Mouse (Mus musculus): ENCODE results near the gene Col23a1. TPM values are rescaled to one million over a fixed set of nuclear protein-coding genes. Genes with fewer than 3 reads are reported as not detected.
"Not testable (repeated sequence)": the region's sequence is repeated elsewhere in the genome, so short reads cannot be mapped to it uniquely, and the experiment has no call there.

Col23a1 gene
- polyA plus RNA-seq, 1 experiment from 2014 or later, result 5.2 TPM

DNA sequence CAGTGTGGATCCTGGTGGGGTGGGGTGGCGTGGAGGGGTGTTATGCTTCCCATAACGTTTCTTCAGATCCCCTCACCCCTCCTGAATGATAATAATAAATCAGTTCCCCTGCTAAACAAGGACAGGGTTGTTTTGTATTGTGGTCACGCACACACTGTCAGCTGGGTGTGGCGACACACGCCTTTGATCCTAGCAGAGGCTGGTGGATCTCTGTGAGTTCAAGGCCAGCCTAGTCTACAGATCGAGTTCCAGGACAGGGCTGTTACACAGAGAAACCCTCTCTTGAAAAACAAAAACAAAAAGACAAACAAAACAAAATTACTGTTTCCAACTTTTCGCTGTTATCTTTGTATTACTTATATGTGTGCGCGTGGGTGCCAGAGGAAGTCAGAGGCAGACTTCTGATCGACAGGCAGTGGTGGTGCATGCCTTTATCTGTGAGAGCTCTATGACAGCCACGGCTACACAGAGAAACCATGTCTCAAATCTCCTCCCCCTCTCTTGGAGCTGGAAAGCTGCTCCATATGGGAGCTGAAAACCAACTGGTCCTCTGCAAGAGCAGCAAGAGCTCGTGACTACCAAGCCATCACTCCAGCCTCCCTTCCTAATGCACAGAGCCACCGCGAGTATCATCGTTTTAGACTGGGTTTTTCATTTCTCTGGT lies 340.1 kb downstream of the Col23a1 start:
- Histone ChIP-seq H3K4me3 (ENCODE audit: low read depth, low read length) (no peak overlapping the region), H3K9ac (replicated peaks; ENCODE audit: low read depth, low read length) (no peak overlapping the region), H3K36me3 (ENCODE audit: control insufficient read depth, insufficient read depth, low read length) (peaks cover 35% of the 10 kb centered on the region), H3K4me2 (ENCODE audit: low read depth, low read length) (no peak overlapping the region), H3K27me3 (ENCODE audit: control insufficient read depth, insufficient read depth, low read length) (no peaks in the 10 kb centered on the region), H3K27ac (ENCODE audit: low read depth, low read length) (no peak overlapping the region), H3K9me3 (ENCODE audit: control insufficient read depth, low read length) (no peaks in the 10 kb centered on the region), H3K4me1 (ENCODE audit: control insufficient read depth, insufficient read depth, low read length) (peaks cover 4% of the 10 kb centered on the region; the same call in 1 of the 2 replicates)
- WGBS, result 86% methylated on average over 15 of the region's 15 CpGs
- ATAC-seq (ENCODE audit: low read depth), result no peak

DNA sequence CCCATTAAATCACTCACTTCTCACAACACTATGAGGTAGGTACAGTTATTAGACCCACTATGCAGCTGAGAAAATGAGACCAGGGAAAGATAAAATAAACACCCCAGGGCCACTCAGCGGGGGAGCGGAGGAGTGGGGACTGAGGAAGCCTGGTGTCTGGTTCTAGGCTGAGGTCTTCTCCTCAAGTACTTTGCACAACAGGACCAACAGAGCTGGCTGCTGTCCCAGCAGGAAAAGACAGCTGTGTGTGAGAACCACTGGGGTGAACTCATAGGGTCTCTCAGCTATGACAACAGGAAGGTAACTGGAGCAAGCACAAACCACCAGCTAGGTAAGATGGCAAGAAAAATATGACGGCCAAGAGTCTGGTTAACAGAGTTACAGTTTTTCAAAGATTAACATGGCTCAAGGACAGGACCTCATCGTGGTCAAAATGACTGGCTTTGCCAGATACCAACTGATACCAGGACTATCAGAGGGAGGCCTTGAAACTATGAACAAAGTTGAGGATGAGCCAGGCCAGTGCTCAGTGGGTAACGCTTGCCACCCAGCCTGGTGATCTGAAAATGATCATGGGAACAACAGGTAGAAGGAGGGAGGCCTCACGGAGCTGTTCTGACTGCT lies 342.5 kb downstream of the Col23a1 start:
- peaks cover 17% of the 10 kb centered on the region for H3K36me3 ChIP-seq (ENCODE audit: control insufficient read depth, insufficient read depth, low read length)
- peaks cover 16% of the 10 kb centered on the region for H3K4me1 ChIP-seq (ENCODE audit: control insufficient read depth, insufficient read depth, low read length)
- no peak overlapping the region for H3K4me2 ChIP-seq (ENCODE audit: low read depth, low read length)
- no peak overlapping the region for H3K9ac ChIP-seq (replicated peaks; ENCODE audit: low read depth, low read length)
- no peaks in the 10 kb centered on the region for H3K9me3 ChIP-seq (ENCODE audit: control insufficient read depth, low read length)
- no peak overlapping the region for H3K27ac ChIP-seq (ENCODE audit: low read depth, low read length)
- H3K4me3 ChIP-seq (ENCODE audit: low read depth, low read length), result no peak overlapping the region
- H3K27me3 ChIP-seq (ENCODE audit: control insufficient read depth, insufficient read depth, low read length), result no peaks in the 10 kb centered on the region
- 80% methylated on average over 6 of the region's 6 CpGs for WGBS
- ATAC-seq (ENCODE audit: low read depth), result no peak

DNA sequence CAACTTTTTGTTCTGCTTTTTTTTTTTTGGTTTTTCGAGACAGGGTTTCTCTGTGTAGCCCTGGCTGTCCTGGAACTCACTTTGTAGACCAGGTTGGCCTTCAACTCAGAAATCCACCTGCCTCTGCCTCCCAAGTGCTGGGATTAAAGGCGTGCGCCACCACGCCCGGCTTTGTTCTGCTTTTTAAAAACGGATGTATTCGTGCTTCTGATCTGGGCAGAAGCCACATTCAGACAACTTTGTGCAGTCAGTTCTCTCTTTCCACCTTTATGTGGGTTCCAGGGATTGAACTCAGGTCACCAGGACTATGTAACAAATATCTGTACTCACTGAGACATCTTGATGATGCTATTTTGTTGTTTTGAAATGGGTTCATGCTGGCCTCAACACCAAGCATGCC lies 343.5 kb downstream of the Col23a1 start:
- not testable (repeated sequence) for H3K36me3 ChIP-seq (ENCODE audit: control insufficient read depth, insufficient read depth, low read length); H3K9ac ChIP-seq (replicated peaks; ENCODE audit: low read depth, low read length); H3K27me3 ChIP-seq (ENCODE audit: control insufficient read depth, insufficient read depth, low read length); ATAC-seq (ENCODE audit: low read depth); H3K27ac ChIP-seq (ENCODE audit: low read depth, low read length); H3K4me3 ChIP-seq (ENCODE audit: low read depth, low read length); H3K9me3 ChIP-seq (ENCODE audit: control insufficient read depth, low read length); H3K4me2 ChIP-seq (ENCODE audit: low read depth, low read length)
- WGBS, result 97% methylated on average over 7 of the region's 7 CpGs
- peaks cover 16% of the 10 kb centered on the region for H3K4me1 ChIP-seq (ENCODE audit: control insufficient read depth, insufficient read depth, low read length)

Other genes starting within 250 kb of the Col23a1 start
- not detected in 2 replicates for gene Olfr1375, start 241.8 kb upstream of the Col23a1 start, polyA plus RNA-seq (2014; fragmentation: Nextera tagmentation; extraction: Ambion mirVana)
- gene Zfp354a, start 230.7 kb upstream of the Col23a1 start, polyA plus RNA-seq (2014; fragmentation: Nextera tagmentation; extraction: Ambion mirVana), result 13.9 and 16.0 TPM in 2 replicates
- gene Gm12569, start 69.4 kb upstream of the Col23a1 start, polyA plus RNA-seq (2014; fragmentation: Nextera tagmentation; extraction: Ambion mirVana), result not detected in 2 replicates
- 153 TPM in 2 replicates for gene Clk4, start 28.2 kb upstream of the Col23a1 start, polyA plus RNA-seq (2014; fragmentation: Nextera tagmentation; extraction: Ambion mirVana)
- 0.28 and 0.37 TPM in 2 replicates for gene BC049762, start 26.9 kb upstream of the Col23a1 start, polyA plus RNA-seq (2014; fragmentation: Nextera tagmentation; extraction: Ambion mirVana)

Measured in neural tube, embryonic 14.5 days (tissue).